Mouse (Mus musculus) layer of hippocampus, postnatal 25 days (tissue): ENCODE results near the gene Prdm16. TPM values are rescaled to one million over a fixed set of nuclear protein-coding genes. Genes with fewer than 3 reads are reported as not detected.

Source experiments
- DNase-seq, 2 experiments: peaks; one replicate each; pipeline ENCODE4 v3.0.0; 2022; ENCODE audit warnings: mixed read lengths in 2 of 2, low spot score in 1 of 2; ENCODE audit errors: extremely low spot score in 1 of 2
- total RNA-seq, 2 experiments: library from RNA; stranded (reverse); gene quantifications; 2 replicates each; pipeline ENCODE4 v1.2.3; 2021

The Prdm16 gene
- total RNA-seq, 2 experiments from 2014 or later = 10.1 to 10.3 TPM

GRCm38 (mm10) chr4:154492268-154492667, 144.4 kb downstream of the Prdm16 start:
- no peak for DNase-seq

- no peak for DNase-seq
These were observed 148.6 kb downstream of the Prdm16 start for GRCm38 (mm10) chr4:154488031-154488430.

- no peak for DNase-seq
These were observed 154.0 kb downstream of the Prdm16 start for GRCm38 (mm10) chr4:154482695-154483094.

- peak in 1 of 2 experiments; percentile 13 for DNase-seq
These were observed 154.7 kb downstream of the Prdm16 start for GRCm38 (mm10) chr4:154481771-154482637.

- no peak for DNase-seq
These were observed 156.0 kb downstream of the Prdm16 start for GRCm38 (mm10) chr4:154480544-154481260.

GRCm38 (mm10) chr4:154480143-154480542, 156.5 kb downstream of the Prdm16 start:
- DNase-seq = no peak

GRCm38 (mm10) chr4:154478933-154479613, 157.6 kb downstream of the Prdm16 start:
- no peak for DNase-seq

GRCm38 (mm10) chr4:154473571-154474307, 162.9 kb downstream of the Prdm16 start:
- DNase-seq = no peak

- DNase-seq = no peak
These were observed 164.1 kb downstream of the Prdm16 start for GRCm38 (mm10) chr4:154472569-154472968.

- no peak for DNase-seq
These were observed 165.1 kb downstream of the Prdm16 start for GRCm38 (mm10) chr4:154471447-154472101.

- DNase-seq = peak in 1 of 2 experiments; percentile 27
These were observed 170.4 kb downstream of the Prdm16 start for GRCm38 (mm10) chr4:154466305-154466704.

- DNase-seq = no peak
These were observed 171.6 kb downstream of the Prdm16 start for GRCm38 (mm10) chr4:154465123-154465522.

- no peak for DNase-seq
These were observed 176.7 kb downstream of the Prdm16 start for GRCm38 (mm10) chr4:154460021-154460420.

GRCm38 (mm10) chr4:154457756-154458155, 178.9 kb downstream of the Prdm16 start:
- no peak for DNase-seq

GRCm38 (mm10) chr4:154456265-154456822, 180.3 kb downstream of the Prdm16 start:
- DNase-seq = no peak

GRCm38 (mm10) chr4:154450441-154450840, 186.2 kb downstream of the Prdm16 start:
- DNase-seq = no peak

GRCm38 (mm10) chr4:154450036-154450435, 186.6 kb downstream of the Prdm16 start:
- DNase-seq = no peak

GRCm38 (mm10) chr4:154449343-154449742, 187.3 kb downstream of the Prdm16 start:
- peak; percentile 36 to 51 for DNase-seq

- no peak for DNase-seq
These were observed 191.0 kb downstream of the Prdm16 start for GRCm38 (mm10) chr4:154445721-154446120.
